Mouse (Mus musculus): Measurements from ENCODE around the gene Nipa1. TPM values are rescaled to one million over a fixed set of nuclear protein-coding genes. Genes with fewer than 3 reads are reported as not detected.
"Not testable (repeated sequence)": the region's sequence is repeated elsewhere in the genome, so short reads cannot be mapped to it uniquely, and the experiment has no call there.

Gene Nipa1
- polyA plus RNA-seq, 1 experiment from 2014 or later = 6.5 TPM

- Histone ChIP-seq H3K27ac (no peak overlapping the region), H3K9me3 (replicated peaks) (no peaks in the 10 kb centered on the region), H3K4me2 (no peak overlapping the region), H3K4me1 (peaks cover 7% of the 10 kb centered on the region; the same call in 1 of the 2 replicates), H3K36me3 (no peaks in the 10 kb centered on the region), H3K9ac (no peak overlapping the region), H3K27me3 (no peaks in the 10 kb centered on the region), H3K4me3 (replicated peaks) (no peak overlapping the region)
- 90% methylated on average over 3 of the region's 3 CpGs for WGBS
- ATAC-seq (replicated peaks; ENCODE audit: low FRiP score) = no peak
Measured at GRCm38 (mm10) chr7:56023586-56023985, 3.8 kb upstream of the Nipa1 start.

- peak; percentile 95 for ATAC-seq (replicated peaks; ENCODE audit: low FRiP score)
- Histone ChIP-seq H3K9ac (peak overlapping the region; percentile 70), H3K27me3 (no peaks in the 10 kb centered on the region), H3K4me2 (peak overlapping the region; percentile 69), H3K4me3 (replicated peaks) (peak overlapping the region; percentile 70), H3K9me3 (replicated peaks) (no peaks in the 10 kb centered on the region), H3K4me1 (peaks cover 8% of the 10 kb centered on the region; the same call in 1 of the 2 replicates), H3K27ac (no peak overlapping the region), H3K36me3 (no peaks in the 10 kb centered on the region)
- 1% methylated on average over 59 of the region's 71 CpGs for WGBS
Measured at GRCm38 (mm10) chr7:56018972-56019929, 503 bp downstream of the Nipa1 start.

GRCm38 (mm10) chr7:56018446-56018971, 1.2 kb downstream of the Nipa1 start:
- no peak for ATAC-seq (replicated peaks; ENCODE audit: low FRiP score)
- Histone ChIP-seq H3K4me1 (peaks cover 8% of the 10 kb centered on the region; the same call in 1 of the 2 replicates), H3K4me2 (peak overlapping the region; percentile 69), H3K4me3 (replicated peaks) (peak overlapping the region; percentile 70), H3K27ac (no peak overlapping the region), H3K9ac (peak overlapping the region; percentile 70), H3K36me3 (no peaks in the 10 kb centered on the region), H3K27me3 (no peaks in the 10 kb centered on the region), H3K9me3 (replicated peaks) (no peaks in the 10 kb centered on the region)
- 60% methylated on average over 7 of the region's 7 CpGs for WGBS

GRCm38 (mm10) chr7:56017761-56018160, 2.0 kb downstream of the Nipa1 start:
- no peaks in the 10 kb centered on the region for H3K27me3 ChIP-seq
- H3K27ac ChIP-seq = no peak overlapping the region
- H3K9ac ChIP-seq = no peak overlapping the region
- H3K4me2 ChIP-seq = no peak overlapping the region
- ATAC-seq (replicated peaks; ENCODE audit: low FRiP score) = no peak
- 90% methylated on average over 3 of the region's 3 CpGs for WGBS
- H3K4me3 ChIP-seq (replicated peaks) = no peak overlapping the region
- no peaks in the 10 kb centered on the region for H3K9me3 ChIP-seq (replicated peaks)
- no peaks in the 10 kb centered on the region for H3K36me3 ChIP-seq
- H3K4me1 ChIP-seq = peaks cover 8% of the 10 kb centered on the region; the same call in 1 of the 2 replicates

- Histone ChIP-seq H3K4me2 (no peak overlapping the region), H3K36me3 (no peaks in the 10 kb centered on the region), H3K27ac (no peak overlapping the region), H3K4me3 (replicated peaks) (no peak overlapping the region), H3K27me3 (no peaks in the 10 kb centered on the region), H3K4me1 (peaks cover 8% of the 10 kb centered on the region; the same call in 1 of the 2 replicates), H3K9ac (no peak overlapping the region), H3K9me3 (replicated peaks) (no peaks in the 10 kb centered on the region)
- 95% methylated on average over 7 of the region's 7 CpGs for WGBS
- no peak for ATAC-seq (replicated peaks; ENCODE audit: low FRiP score)
Measured at GRCm38 (mm10) chr7:56015837-56016236, 3.9 kb downstream of the Nipa1 start.

GRCm38 (mm10) chr7:56015172-56015571, 4.6 kb downstream of the Nipa1 start:
- Histone ChIP-seq H3K27ac (no peak overlapping the region), H3K4me3 (replicated peaks) (no peak overlapping the region), H3K4me2 (no peak overlapping the region), H3K4me1 (peaks cover 8% of the 10 kb centered on the region; the same call in 1 of the 2 replicates), H3K9me3 (replicated peaks) (no peaks in the 10 kb centered on the region), H3K36me3 (no peaks in the 10 kb centered on the region), H3K9ac (no peak overlapping the region), H3K27me3 (no peaks in the 10 kb centered on the region)
- ATAC-seq (replicated peaks; ENCODE audit: low FRiP score) = no peak
- WGBS = 84% methylated on average over 6 of the region's 6 CpGs

- not testable (repeated sequence) for H3K4me3 ChIP-seq (replicated peaks); ATAC-seq (replicated peaks; ENCODE audit: low FRiP score); H3K9me3 ChIP-seq (replicated peaks); H3K36me3 ChIP-seq; H3K4me1 ChIP-seq; H3K9ac ChIP-seq; H3K27me3 ChIP-seq; H3K27ac ChIP-seq; H3K4me2 ChIP-seq
- 87% methylated on average over 6 of the region's 18 CpGs for WGBS
Measured at GRCm38 (mm10) chr7:56014002-56014702, 5.6 kb downstream of the Nipa1 start.

GRCm38 (mm10) chr7:56013261-56014001, 6.3 kb downstream of the Nipa1 start:
- Histone ChIP-seq H3K4me3 (replicated peaks) (no peak overlapping the region), H3K27ac (no peak overlapping the region), H3K4me1 (no peaks in the 10 kb centered on the region), H3K27me3 (no peaks in the 10 kb centered on the region), H3K9me3 (replicated peaks) (no peaks in the 10 kb centered on the region), H3K4me2 (no peak overlapping the region), H3K9ac (no peak overlapping the region), H3K36me3 (no peaks in the 10 kb centered on the region)
- WGBS = 93% methylated on average over 14 of the region's 14 CpGs
- no peak for ATAC-seq (replicated peaks; ENCODE audit: low FRiP score)

- Histone ChIP-seq H3K9ac (no peak overlapping the region), H3K27me3 (no peaks in the 10 kb centered on the region), H3K4me2 (no peak overlapping the region), H3K4me1 (no peaks in the 10 kb centered on the region), H3K27ac (no peak overlapping the region), H3K4me3 (replicated peaks) (no peak overlapping the region), H3K36me3 (no peaks in the 10 kb centered on the region), H3K9me3 (replicated peaks) (no peaks in the 10 kb centered on the region)
- ATAC-seq (replicated peaks; ENCODE audit: low FRiP score) = no peak
Measured at GRCm38 (mm10) chr7:56011018-56011333, 8.8 kb downstream of the Nipa1 start.

- no peaks in the 10 kb centered on the region for H3K9me3 ChIP-seq (replicated peaks)
- H3K4me2 ChIP-seq = no peak overlapping the region
- no peaks in the 10 kb centered on the region for H3K27me3 ChIP-seq
- no peak overlapping the region for H3K9ac ChIP-seq
- H3K27ac ChIP-seq = no peak overlapping the region
- no peak overlapping the region for H3K4me3 ChIP-seq (replicated peaks)
- 84% methylated on average over 4 of the region's 4 CpGs for WGBS
- H3K4me1 ChIP-seq = no peaks in the 10 kb centered on the region
- no peak for ATAC-seq (replicated peaks; ENCODE audit: low FRiP score)
- no peaks in the 10 kb centered on the region for H3K36me3 ChIP-seq
Measured at GRCm38 (mm10) chr7:56010318-56011017, 9.3 kb downstream of the Nipa1 start.

- Histone ChIP-seq H3K4me2 (no peak overlapping the region), H3K27me3 (no peaks in the 10 kb centered on the region), H3K4me3 (replicated peaks) (no peak overlapping the region), H3K9me3 (replicated peaks) (no peaks in the 10 kb centered on the region), H3K9ac (no peak overlapping the region), H3K27ac (no peak overlapping the region), H3K4me1 (no peaks in the 10 kb centered on the region), H3K36me3 (no peaks in the 10 kb centered on the region)
- ATAC-seq (replicated peaks; ENCODE audit: low FRiP score) = no peak
- 24% methylated on average over 3 of the region's 4 CpGs for WGBS
Measured at GRCm38 (mm10) chr7:55998997-55999396, 20.8 kb downstream of the Nipa1 start.

Measured in kidney, embryonic 15.5 days (tissue).